Mouse (Mus musculus): ENCODE results near the gene C130026I21Rik.
"Not testable (repeated sequence)": the region's sequence is repeated elsewhere in the genome, so short reads cannot be mapped to it uniquely, and the experiment has no call there.

The C130026I21Rik gene

DNA sequence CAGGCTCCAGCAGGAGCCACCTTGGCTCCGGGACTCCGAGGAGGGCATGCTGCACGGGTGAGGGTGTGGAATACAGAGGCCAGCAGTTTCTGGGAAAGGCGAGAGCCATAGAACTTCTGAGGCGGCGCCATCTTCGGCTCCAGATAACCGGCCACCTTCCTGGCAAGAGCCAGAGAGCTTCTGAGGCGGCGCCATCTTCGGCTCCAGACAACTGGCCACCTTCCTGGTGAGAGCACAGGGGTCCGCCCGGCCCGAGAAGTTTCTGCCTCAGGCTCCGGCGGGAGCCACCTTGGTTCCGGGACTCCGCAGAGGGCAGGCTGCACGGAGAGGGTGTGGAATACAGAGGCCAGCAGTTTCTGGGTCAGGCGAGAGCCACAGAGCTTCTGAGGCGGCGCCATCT lies 136.7 kb downstream of the C130026I21Rik start:
- in situ Hi-C loops (cut with MboI; ENCODE audit: unreplicated experiment in 2 of 2): not testable (repeated sequence)

DNA sequence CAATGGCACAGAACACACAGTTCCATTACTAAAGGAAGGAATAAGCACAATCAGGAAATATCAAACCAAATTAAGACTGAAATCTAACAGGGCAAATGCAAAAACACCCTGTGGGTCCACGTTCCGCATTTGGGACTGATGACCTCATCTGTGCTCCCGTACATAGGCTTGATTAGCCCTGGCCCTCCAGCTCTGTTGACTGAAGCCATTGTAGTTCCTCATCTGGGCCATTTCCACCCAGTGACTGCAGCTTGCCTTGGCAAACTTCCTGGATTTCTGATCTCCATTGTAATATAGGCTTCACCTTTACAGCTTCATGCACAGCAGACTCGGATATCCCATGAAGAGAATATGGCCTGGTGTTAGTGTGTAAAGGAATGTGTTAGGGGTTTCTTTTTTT lies 148.5 kb downstream of the C130026I21Rik start:
- in situ Hi-C loops (cut with MboI; ENCODE audit: unreplicated experiment in 2 of 2): loop anchor here in 1 of 2 experiments (25.0 kb wide), 1 partner anchor 1385 kb away; no protein-coding TSS in a partner anchor

DNA sequence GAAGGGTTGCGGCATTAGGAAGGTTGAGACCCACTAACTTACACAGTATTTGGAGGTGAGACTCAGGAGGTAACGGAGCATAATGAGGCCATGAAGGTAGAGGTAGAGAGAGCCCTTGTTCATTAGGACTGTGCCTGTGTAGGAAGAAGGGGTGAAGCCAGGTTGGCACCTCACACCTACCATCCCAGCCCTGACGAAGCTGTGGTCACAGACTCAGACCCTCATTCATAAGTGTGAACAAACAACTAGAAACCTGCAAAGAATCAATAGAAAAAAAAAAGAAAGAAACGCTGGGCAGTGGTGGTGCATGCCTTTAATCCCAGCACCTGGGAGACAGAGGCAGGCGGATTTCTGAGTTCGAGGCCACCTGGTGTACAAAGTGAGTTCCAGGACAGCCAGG lies 152.0 kb downstream of the C130026I21Rik start:
- in situ Hi-C loops (cut with MboI; ENCODE audit: unreplicated experiment in 2 of 2): loop anchor here in 1 of 2 experiments (10.0 to 25.0 kb wide), 2 partner anchors 616 to 1381 kb away; no protein-coding TSS in a partner anchor

DNA sequence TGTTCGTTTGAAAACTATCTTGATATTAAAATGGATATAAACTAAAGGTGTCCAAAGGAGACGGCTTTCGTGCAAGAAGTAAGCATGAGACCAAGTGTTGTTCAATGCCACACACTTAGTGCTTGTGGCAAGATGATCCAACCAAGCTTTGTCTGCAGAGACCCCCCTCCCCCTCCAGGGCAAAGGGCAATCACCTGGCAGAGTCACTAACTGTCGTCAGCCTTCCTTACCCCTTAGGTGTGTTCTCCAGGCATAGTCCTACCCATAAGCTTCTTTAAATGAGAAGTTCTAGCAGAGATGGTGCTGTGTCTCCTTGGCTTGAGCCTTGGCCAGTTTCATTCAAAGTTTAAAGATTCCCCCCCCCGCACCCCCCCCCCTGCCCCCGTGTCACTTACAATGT lies 152.8 kb downstream of the C130026I21Rik start:
- in situ Hi-C loops (cut with MboI; ENCODE audit: unreplicated experiment in 2 of 2): loop anchor here in 1 of 2 experiments (10.0 to 25.0 kb wide), 2 partner anchors 617 to 1380 kb away; no protein-coding TSS in a partner anchor

DNA sequence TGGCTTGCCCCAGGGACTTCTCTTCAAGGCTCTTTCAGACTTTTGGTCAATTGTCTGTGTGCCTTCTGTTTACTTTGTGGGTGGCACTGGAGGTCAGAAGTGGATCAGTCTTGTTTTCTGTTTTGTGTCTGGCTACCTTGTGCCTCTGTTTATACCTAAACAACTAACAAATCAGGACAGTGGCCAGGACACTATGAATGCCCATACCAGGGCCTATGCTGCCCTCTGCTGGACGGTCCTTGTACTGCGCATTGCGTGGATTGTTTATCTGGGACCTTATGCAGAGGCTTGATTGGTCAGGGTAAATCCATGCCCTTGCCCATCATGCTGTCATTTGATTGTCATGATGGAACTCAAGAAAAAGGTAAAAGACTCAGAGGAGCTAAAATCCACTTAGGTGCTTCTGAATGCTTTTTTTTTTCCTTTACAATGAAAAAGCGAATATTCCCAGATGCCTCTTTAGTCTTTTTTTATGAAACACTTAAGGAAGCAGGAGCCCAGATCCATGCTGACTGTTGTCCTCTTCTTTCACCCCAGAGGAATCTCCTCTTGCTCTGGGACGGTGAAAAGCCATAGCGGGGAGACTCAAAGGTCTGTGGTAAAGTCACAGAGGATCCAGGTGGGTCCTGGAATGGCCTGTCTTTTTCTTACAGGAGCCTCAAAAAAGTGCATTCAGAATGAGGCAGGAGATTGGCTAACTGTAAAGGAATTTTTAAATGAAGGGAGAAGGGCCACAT lies 155.5 kb downstream of the C130026I21Rik start:
- in situ Hi-C loops (cut with MboI; ENCODE audit: unreplicated experiment in 2 of 2): loop anchor here in 1 of 2 experiments (10.0 to 25.0 kb wide), 2 partner anchors 620 to 1378 kb away; no protein-coding TSS in a partner anchor

DNA sequence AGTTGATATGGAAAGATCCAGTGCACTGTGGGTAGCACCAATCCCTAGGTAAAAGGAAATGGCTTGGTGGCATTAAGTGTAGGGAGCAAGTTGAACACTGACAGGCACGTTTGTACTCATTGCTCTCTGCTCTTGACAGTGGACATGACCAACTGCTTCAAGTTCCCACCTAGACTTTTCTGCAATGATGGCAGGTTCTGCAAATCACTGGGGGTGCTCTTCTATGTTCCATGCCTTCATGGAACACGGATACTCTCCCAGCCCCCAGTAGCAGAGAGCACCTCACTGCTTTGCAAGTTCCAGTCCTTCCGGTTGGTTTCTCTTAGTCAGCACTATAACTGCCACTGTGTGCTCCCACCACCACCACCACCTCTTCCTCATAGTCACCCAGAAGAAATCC lies 156.3 kb downstream of the C130026I21Rik start:
- in situ Hi-C loops (cut with MboI; ENCODE audit: unreplicated experiment in 2 of 2): loop anchor here in 1 of 2 experiments (10.0 to 25.0 kb wide), 2 partner anchors 621 to 1377 kb away; no protein-coding TSS in a partner anchor

DNA sequence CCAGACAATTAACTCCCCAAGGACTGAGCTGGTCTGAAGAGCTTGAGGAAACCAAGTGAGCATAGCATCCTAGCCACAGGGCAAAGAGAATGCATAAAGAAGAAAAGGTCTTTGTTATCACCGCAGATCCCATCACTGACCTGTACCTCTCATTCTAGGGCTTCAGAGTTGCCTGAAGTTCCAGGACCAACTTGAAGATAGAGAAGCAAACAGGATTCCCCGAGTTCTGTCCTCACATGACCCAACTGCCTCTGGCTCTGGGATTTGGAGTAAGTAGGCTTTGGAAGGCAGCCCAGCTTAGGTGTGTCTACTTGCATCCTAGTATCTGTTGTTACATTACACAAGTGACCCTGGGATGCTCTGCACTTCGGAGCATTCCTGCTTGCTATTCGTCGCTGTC lies 157.5 kb downstream of the C130026I21Rik start:
- in situ Hi-C loops (cut with MboI; ENCODE audit: unreplicated experiment in 2 of 2): loop anchor here in 1 of 2 experiments (10.0 to 25.0 kb wide), 2 partner anchors 622 to 1376 kb away; no protein-coding TSS in a partner anchor

DNA sequence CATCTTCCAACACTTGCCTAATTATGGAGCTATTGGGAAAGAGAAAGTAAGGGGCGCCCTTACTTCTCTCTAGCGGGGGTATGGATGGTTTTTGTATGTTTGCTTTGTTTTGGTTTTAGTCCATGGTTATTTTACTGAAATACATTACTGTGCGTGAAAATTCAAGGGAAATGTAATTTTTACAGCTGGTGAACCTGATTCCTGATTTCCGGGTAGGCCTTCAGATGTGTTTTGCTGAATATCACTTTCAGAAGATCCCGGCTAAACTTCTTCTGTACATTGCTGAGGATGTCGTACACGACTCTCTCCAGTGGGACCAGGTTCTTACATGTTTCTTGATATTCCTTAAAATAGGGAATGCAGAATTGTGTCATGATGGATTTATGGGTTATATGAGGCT lies 158.1 kb downstream of the C130026I21Rik start:
- in situ Hi-C loops (cut with MboI; ENCODE audit: unreplicated experiment in 2 of 2): loop anchor here in 1 of 2 experiments (10.0 to 25.0 kb wide), 2 partner anchors 623 to 1375 kb away; no protein-coding TSS in a partner anchor

DNA sequence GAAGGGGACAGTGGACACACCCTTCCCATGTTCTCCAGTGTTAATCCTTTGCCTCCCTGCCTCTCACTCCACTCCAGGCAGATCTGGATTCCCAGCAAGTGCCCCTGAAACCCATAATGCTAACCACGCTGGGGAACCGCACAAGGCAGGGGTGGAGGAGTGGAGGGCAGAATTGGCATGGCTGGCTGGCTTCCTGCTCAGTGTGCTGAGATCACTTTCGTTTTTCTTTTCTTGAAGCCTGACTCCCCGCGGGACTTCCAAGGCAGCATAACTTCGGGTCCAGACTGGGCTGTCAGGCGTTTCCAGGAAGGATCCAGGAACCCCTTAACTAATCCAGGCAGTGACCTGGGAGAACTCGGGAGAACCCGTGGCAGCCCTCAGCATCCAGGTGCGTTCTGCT lies 158.8 kb downstream of the C130026I21Rik start:
- in situ Hi-C loops (cut with MboI; ENCODE audit: unreplicated experiment in 2 of 2): loop anchor here in 1 of 2 experiments (10.0 to 25.0 kb wide), 2 partner anchors 623 to 1374 kb away; no protein-coding TSS in a partner anchor

DNA sequence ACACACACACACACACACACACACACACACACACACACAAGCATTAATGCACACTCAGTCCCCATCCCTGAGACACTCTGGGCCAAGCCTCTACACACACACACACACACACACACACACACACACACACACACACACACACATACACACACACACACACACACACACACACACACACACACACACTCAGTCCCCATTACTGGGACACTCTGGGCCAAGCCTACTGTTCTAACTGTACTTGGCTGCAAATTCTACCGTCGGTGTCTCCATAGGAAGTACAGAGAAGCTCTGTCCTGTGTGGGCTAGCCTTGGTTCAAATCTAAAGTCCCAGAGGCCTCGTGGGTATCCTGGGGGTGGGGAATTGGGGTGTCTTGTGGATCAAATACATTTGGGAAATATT lies 159.5 kb downstream of the C130026I21Rik start:
- in situ Hi-C loops (cut with MboI; ENCODE audit: unreplicated experiment in 2 of 2): loop anchor here in 1 of 2 experiments (10.0 to 25.0 kb wide), 2 partner anchors 624 to 1374 kb away; no protein-coding TSS in a partner anchor

DNA sequence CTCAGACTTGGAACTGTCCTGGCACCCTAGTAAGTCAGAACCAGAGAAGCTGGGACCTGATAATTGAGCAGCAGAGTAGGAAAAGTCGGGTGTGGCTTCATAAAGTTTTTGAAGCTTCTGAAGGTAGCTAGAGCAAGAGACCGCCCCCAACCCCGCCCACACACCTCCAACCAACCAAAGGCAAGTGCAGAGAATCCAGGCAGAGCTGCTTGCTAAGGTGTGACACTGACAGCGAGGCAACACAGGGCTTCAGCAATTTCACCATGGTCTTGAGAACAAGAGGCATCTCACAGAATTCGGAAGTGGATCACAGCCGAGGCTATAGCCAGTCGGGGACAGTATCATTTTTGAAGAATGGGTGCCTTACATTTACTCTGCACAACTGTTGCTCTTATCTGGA lies 160.6 kb downstream of the C130026I21Rik start, which contains the start of gene A530032D15Rik:
Gene A530032D15Rik, minus strand, starts transcription at position 101 of the 400 bp plus-strand sequence.
- in situ Hi-C loops (cut with MboI; ENCODE audit: unreplicated experiment in 2 of 2): loop anchor here in 1 of 2 experiments (10.0 to 25.0 kb wide), 2 partner anchors 625 to 1372 kb away; no protein-coding TSS in a partner anchor

DNA sequence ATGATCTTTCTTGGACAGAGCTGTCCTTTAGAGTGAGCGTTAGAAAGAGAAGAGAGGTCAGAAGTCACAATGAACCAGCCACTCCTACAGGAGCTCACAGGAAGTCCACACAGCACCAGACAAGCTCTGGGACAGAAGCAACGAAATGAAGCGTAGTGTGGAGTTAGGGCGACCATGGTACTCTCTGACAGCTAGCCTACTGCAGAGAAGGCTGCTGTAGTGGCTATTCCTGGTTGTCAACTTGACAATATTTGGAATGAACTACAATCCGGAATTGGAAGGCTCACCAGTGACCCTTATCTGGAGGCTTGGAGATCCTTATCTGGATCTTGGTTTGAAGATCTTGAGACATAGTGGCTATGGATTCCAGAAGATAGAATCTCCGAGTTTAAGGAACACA lies 164.4 kb downstream of the C130026I21Rik start:
- in situ Hi-C loops (cut with MboI; ENCODE audit: unreplicated experiment in 2 of 2): loop anchor here in 1 of 2 experiments (25.0 kb wide), 1 partner anchor 1369 kb away; no protein-coding TSS in a partner anchor

DNA sequence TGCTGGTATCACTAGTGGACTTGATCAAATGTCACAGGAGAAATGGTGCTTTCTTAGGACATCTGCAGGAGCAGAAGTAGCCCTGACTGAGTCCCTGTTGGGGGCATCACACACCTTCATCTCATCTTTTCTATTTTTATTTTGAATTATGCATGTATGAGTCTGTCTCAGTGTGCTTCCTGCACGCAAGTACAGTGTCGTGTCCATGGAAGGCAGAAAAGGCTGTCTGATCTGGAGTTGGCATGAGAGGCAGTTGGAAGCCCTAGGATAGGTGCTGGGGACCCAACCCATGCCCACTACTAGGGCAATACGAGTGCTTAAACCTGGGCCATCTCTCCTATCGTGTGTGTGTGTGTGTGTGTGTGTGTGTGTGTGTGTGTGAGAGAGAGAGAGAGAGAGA lies 165.0 kb downstream of the C130026I21Rik start:
- in situ Hi-C loops (cut with MboI; ENCODE audit: unreplicated experiment in 2 of 2): loop anchor here in 1 of 2 experiments (25.0 kb wide), 1 partner anchor 1368 kb away; no protein-coding TSS in a partner anchor

DNA sequence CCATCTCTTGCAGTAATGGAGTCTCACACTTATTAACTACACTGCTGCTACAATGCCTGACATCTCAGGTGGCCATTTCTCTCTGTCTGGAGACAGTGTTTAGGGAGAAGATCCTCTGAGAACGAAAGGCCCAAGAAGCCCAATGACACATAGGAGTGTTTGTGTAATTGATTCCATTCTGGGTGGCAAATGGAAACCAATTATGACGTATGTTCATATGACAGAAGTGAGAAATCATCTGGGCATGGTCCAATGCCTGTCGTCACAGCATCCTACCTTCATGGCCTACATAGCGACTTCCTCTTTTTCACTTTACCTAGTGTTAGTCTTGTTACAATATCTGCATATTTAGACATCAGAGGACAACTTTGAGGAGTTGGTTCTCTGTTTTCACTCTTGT lies 168.6 kb downstream of the C130026I21Rik start:
- in situ Hi-C loops (cut with MboI; ENCODE audit: unreplicated experiment in 2 of 2): loop anchor here in 1 of 2 experiments (25.0 kb wide), 1 partner anchor 1364 kb away; no protein-coding TSS in a partner anchor

DNA sequence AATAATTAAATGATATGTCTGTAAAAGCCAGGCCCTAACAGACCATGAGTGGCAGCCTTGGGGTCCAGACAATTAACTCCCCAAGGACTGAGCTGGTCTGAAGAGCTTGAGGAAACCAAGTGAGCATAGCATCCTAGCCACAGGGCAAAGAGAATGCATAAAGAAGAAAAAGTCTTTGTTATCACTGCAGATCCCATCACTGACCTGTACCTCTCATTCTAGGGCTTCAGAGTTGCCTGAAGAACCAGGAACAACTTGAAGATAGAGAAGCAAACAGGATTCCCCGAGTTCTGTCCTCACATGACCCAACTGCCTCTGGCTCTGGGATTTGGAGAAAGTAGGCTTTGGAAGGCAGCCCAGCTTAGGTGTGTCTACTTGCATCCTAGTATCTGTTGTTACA lies 170.5 kb downstream of the C130026I21Rik start, which contains the start of gene Gm10553:
Gene Gm10553, plus strand, starts transcription at position 301 of the 400 bp plus-strand sequence.
- in situ Hi-C loops (cut with MboI; ENCODE audit: unreplicated experiment in 2 of 2): loop anchor here in 1 of 2 experiments (25.0 kb wide), 1 partner anchor 1363 kb away; no protein-coding TSS in a partner anchor

DNA sequence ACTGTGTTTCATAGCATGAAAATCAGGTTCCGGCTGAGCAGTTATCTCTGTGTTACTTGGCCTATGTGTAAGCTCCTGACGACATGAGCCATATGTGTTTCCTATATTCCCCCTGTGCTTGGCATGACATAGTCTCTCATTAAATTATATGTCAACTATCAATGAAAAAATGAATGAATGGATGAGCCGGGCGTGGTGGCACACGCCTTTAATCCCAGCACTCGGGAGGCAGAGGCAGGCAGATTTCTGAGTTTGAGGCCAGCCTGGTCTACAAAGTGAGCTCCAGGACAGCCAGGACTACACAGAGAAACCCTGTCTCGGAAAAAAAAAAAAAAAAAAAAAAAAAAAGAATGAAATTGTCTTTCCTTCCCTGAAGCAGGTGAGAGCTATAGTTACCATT lies 171.3 kb downstream of the C130026I21Rik start:
- in situ Hi-C loops (cut with MboI; ENCODE audit: unreplicated experiment in 2 of 2): not testable (repeated sequence)

DNA sequence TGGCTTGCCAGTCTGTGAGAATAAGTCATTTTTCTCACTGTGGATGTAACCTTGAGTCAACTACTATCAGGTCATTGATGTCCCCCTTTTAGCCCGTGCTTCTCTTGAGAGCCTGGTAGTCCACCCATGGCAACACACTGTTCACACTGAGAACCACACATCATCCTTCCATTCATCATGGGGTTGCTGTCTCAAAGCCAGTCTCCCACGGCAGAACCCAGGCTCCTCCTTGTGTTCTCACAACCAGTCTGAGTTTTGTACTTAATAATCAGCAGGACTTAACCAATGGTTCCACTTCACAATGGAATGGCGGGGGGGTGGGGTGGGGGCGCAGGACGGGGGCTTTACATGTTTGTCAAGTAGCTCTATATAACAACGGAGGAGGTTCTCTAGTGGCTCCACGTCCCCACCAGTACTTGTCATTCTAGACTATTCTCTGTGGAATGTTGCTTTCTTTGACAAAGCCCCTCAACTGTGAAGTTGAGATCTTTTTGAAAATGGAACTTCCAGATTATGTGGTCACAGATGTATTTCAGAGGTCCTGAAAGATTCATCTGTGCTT lies 177.3 kb downstream of the C130026I21Rik start:
- in situ Hi-C loops (cut with MboI; ENCODE audit: unreplicated experiment in 2 of 2): not testable (repeated sequence)

DNA sequence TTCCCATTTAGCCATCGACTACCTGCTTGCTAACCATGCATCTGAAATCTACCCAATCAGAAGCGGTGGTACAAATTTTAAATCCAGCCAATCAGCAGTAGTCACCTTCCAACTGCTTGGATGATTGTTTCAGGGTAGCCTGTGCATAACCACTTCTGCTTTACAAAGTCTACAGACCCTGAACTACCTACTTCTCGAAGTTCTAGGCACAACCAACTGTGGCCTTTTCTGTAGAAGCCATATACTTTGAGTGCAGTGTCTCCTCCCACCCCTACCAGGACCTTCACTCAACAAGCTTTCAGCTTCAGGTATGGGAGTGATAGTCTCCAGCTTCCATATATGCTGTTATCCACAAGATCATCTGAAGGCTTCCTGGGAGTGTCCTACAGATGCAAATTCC lies 178.2 kb downstream of the C130026I21Rik start:
- in situ Hi-C loops (cut with MboI; ENCODE audit: unreplicated experiment in 2 of 2): not testable (repeated sequence)

DNA sequence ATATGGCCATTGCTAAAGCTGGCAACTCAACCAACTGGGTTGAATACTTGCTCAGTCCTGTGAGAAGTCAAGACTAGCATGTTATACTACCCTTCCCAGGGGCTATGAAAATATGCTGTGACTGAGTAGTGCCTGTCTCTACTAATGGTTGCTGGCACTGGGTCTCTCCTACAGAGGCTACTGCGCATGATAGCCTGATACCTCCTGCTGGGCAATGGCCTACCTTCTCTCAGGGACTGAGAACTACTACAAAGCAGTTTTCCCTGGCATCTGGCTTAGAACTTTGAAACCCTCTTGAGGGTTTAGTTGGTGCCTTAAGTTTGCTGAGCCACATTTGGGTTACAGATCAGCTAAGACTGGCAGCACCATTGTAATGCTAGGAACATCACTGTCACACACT lies 184.2 kb downstream of the C130026I21Rik start:
- in situ Hi-C loops (cut with MboI; ENCODE audit: unreplicated experiment in 2 of 2): not testable (repeated sequence)

DNA sequence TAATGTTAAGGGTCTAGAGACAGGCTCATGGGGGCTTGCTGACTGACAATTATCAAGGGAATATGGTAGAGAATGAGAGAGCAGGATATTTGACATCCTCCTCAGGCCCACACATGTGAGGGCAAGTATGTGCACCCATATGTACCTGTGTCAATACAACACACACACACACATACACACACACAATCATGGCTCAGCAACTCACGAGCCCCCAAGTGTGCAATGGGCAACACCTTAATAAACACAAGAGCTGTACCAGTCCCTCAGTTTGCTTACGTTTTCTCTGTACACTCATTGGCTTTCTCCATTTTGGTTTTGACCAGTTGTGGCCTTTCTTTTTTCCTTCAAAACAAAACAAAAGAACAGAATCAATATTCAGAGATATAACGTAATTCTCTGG lies 185.6 kb downstream of the C130026I21Rik start:
- in situ Hi-C loops (cut with MboI; ENCODE audit: unreplicated experiment in 2 of 2): not testable (repeated sequence)

DNA sequence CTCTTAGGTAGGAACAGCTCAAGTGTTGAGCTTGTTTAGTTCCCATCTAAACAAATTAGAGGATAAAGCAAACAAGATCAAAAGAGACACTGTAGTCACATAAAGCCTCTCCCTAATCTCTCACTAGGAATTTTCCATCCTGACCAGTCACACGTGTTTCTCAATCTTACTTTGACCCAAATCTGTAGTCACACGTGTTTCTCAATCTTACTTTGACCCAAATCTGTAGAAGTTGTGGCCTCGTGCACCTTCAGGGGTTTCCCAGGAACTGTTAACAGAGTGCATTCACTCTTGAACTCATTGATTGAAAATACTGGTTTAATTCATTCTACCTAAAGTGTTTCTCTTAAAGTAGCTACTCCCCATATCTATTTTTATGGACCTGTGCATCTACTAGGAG lies 197.3 kb downstream of the C130026I21Rik start:
- in situ Hi-C loops (cut with MboI; ENCODE audit: unreplicated experiment in 2 of 2): not testable (repeated sequence)

Measured in v-Abl transformed pro-B cells (cell line).